Mouse (Mus musculus): ENCODE measurements around the gene Gpbar1. TPM values are rescaled to one million over a fixed set of nuclear protein-coding genes. Genes with fewer than 3 reads are reported as not detected.

Gpbar1 gene
- total RNA-seq, 2 experiments from 2014 or later = 0.28 TPM; not detected in 1

GRCm38 (mm10) chr1:74294733-74295455, 16.5 kb downstream of the Gpbar1 start:
- no peak for DNase-seq (ENCODE audit: low spot score in 2 of 2)

- DNase-seq (ENCODE audit: low spot score in 2 of 2) = peak; percentile 48 to 72
These were observed 17.3 kb downstream of the Gpbar1 start for GRCm38 (mm10) chr1:74295456-74296171.

- no peak for DNase-seq (ENCODE audit: low spot score in 2 of 2)
These were observed 18.1 kb downstream of the Gpbar1 start for GRCm38 (mm10) chr1:74296477-74296876.

GRCm38 (mm10) chr1:74297269-74297668, 18.9 kb downstream of the Gpbar1 start:
- peak in 1 of 2 experiments; percentile 28 for DNase-seq (ENCODE audit: low spot score in 2 of 2)

GRCm38 (mm10) chr1:74298157-74298750, 19.9 kb downstream of the Gpbar1 start:
- no peak for DNase-seq (ENCODE audit: low spot score in 2 of 2)

- DNase-seq (ENCODE audit: low spot score in 2 of 2) = no peak
These were observed 20.6 kb downstream of the Gpbar1 start for GRCm38 (mm10) chr1:74298996-74299395.

GRCm38 (mm10) chr1:74300347-74301110, 22.2 kb downstream of the Gpbar1 start:
- DNase-seq (ENCODE audit: low spot score in 2 of 2) = no peak

GRCm38 (mm10) chr1:74302229-74302628, 23.9 kb downstream of the Gpbar1 start:
- no peak for DNase-seq (ENCODE audit: low spot score in 2 of 2)

- no peak for DNase-seq (ENCODE audit: low spot score in 2 of 2)
These were observed 24.5 kb downstream of the Gpbar1 start for GRCm38 (mm10) chr1:74302835-74303234.

- peak; percentile 60 to 74 for DNase-seq (ENCODE audit: low spot score in 2 of 2)
These were observed 25.4 kb downstream of the Gpbar1 start for GRCm38 (mm10) chr1:74303509-74304338.

- no peak for DNase-seq (ENCODE audit: low spot score in 2 of 2)
These were observed 26.0 kb downstream of the Gpbar1 start for GRCm38 (mm10) chr1:74304339-74304790.

GRCm38 (mm10) chr1:74304946-74305345, 26.6 kb downstream of the Gpbar1 start:
- no peak for DNase-seq (ENCODE audit: low spot score in 2 of 2)

- DNase-seq (ENCODE audit: low spot score in 2 of 2) = no peak
These were observed 27.2 kb downstream of the Gpbar1 start, which contains the start of gene Tmbim1 for GRCm38 (mm10) chr1:74305522-74305921. Tmbim1 (minus strand) TSS chr1:74305622.

- no peak for DNase-seq (ENCODE audit: low spot score in 2 of 2)
These were observed 28.8 kb downstream of the Gpbar1 start for GRCm38 (mm10) chr1:74307146-74307545.

GRCm38 (mm10) chr1:74308001-74308964, 29.9 kb downstream of the Gpbar1 start:
- no peak for DNase-seq (ENCODE audit: low spot score in 2 of 2)

- DNase-seq (ENCODE audit: low spot score in 2 of 2) = no peak
These were observed 31.4 kb downstream of the Gpbar1 start for GRCm38 (mm10) chr1:74309767-74310166.

GRCm38 (mm10) chr1:74313049-74313692, 34.8 kb downstream of the Gpbar1 start:
- no peak for DNase-seq (ENCODE audit: low spot score in 2 of 2)

GRCm38 (mm10) chr1:74314796-74315195, 36.4 kb downstream of the Gpbar1 start:
- DNase-seq (ENCODE audit: low spot score in 2 of 2) = no peak
